Mouse (Mus musculus) heart, adult 2 months (tissue): Measurements from ENCODE around the gene Uba7.

ENCODE experiments used
- CTCF ChIP-seq: fragments of 200-600 bp; IDR thresholded peaks from 2 replicates; pipeline ENCODE4 v1.8.1; 2022; ENCODE audit warnings: antibody characterized with exemption, mild to moderate bottlenecking, moderate library complexity
- EP300 ChIP-seq: fragments of 200-500 bp; IDR thresholded peaks from 2 replicates; pipeline ENCODE4 v1.6.1; 2011; ENCODE audit warnings: low read depth, low read length, control low read depth; ENCODE audit not compliant: insufficient read depth

DNA sequence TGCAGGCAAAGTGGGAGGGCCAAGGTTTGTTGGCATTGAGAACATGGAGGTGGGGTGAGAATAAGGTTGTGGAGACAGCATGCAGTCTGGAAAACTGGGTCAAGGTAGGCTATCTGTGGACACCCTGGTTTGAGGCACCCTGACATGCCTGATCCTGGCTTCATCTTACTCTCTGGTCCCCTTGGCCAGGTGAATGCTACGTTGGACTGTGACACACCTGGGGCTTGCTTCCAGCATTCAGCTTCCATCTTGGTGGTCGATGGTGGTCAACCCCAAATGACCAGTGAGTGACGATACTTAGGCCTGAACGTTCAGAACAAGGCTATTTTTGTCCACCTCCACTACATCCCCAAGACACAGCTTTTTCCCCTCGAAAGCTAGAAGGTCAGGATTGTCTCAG, 20.7 kb downstream of the Uba7 start, which contains the start of gene Gm20662:
- TF ChIP-seq CTCF, result no peak
- no peak for TF ChIP-seq EP300
